Mouse (Mus musculus): ENCODE data around the gene Top3a. TPM values are rescaled to one million over a fixed set of nuclear protein-coding genes. Genes with fewer than 3 reads are reported as not detected.

The Top3a gene
- polyA plus RNA-seq, 1 experiment = 2.6 TPM

DNA sequence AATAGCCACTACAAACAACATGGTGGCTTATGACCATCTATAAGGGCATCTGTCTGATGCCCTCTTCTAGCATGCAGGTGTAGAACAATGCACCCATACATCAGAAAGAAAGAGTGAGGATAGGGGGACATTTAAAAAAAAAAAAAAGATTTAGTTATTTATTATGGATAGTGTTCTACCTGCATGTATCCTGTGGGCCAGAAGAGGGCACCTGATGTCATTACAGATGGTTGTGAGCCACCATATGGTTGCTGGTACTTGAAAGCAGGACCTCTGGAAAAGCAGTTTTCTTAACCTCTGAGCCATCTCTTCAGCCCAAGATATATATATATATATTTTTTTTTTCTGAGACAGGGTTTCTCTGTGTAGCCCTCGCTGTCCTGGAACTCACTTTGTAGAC, 81.0 kb downstream of the Top3a start:
- no peak overlapping the region for H3K4me3 ChIP-seq (ENCODE audit: insufficient read depth, low read depth, low read length)
- 0 out of 2 replicates have a peak, but pooled peaks cover 2% of the 10 kb centered on the region for H3K4me1 ChIP-seq (ENCODE audit: control insufficient read depth, insufficient read depth, insufficient read length, low read length)
- no peak overlapping the region for H3K27ac ChIP-seq (replicated peaks; ENCODE audit: low read depth, low read length)

Other genes starting within 250 kb of the Top3a start
- 29.3 and 30.4 TPM in 2 replicates for gene Alkbh5, start 241.0 kb downstream of the Top3a start, polyA plus RNA-seq (2012; ENCODE audit: insufficient read depth, insufficient read length, missing spikeins)
- 4.3 and 4.4 TPM in 2 replicates for gene Llgl1, start 77.6 kb downstream of the Top3a start, polyA plus RNA-seq (2012; ENCODE audit: insufficient read depth, insufficient read length, missing spikeins)
- gene Flii, start 50.1 kb downstream of the Top3a start, polyA plus RNA-seq (2012; ENCODE audit: insufficient read depth, insufficient read length, missing spikeins) = 68.5 and 68.8 TPM in 2 replicates
- gene Mief2, start 49.0 kb downstream of the Top3a start, polyA plus RNA-seq (2012; ENCODE audit: insufficient read depth, insufficient read length, missing spikeins) = 23.5 and 30.7 TPM in 2 replicates
- 8.0 and 8.5 TPM in 2 replicates for gene Smcr8, start 159 bp upstream of the Top3a start, polyA plus RNA-seq (2012; ENCODE audit: insufficient read depth, insufficient read length, missing spikeins)
- 18.0 and 28.1 TPM in 2 replicates for gene Shmt1, start 34.4 kb upstream of the Top3a start, polyA plus RNA-seq (2012; ENCODE audit: insufficient read depth, insufficient read length, missing spikeins)
- 82.8 and 88.3 TPM in 2 replicates for gene Dhrs7b, start 53.3 kb upstream of the Top3a start, polyA plus RNA-seq (2012; ENCODE audit: insufficient read depth, insufficient read length, missing spikeins)
- 60.2 and 63.5 TPM in 2 replicates for gene Tmem11, start 101.9 kb upstream of the Top3a start, polyA plus RNA-seq (2012; ENCODE audit: insufficient read depth, insufficient read length, missing spikeins)
- gene Natd1, start 137.4 kb upstream of the Top3a start, polyA plus RNA-seq (2012; ENCODE audit: insufficient read depth, insufficient read length, missing spikeins) = 8.6 and 11.2 TPM in 2 replicates
- 22.9 and 29.5 TPM in 2 replicates for gene Map2k3, start 154.7 kb upstream of the Top3a start, polyA plus RNA-seq (2012; ENCODE audit: insufficient read depth, insufficient read length, missing spikeins)
- 0.50 TPM in 1 of 2 replicates, not detected in the other for gene Kcnj12, start 245.2 kb upstream of the Top3a start, polyA plus RNA-seq (2012; ENCODE audit: insufficient read depth, insufficient read length, missing spikeins)

Data from brown adipose tissue, adult 24 weeks (tissue).